Mouse (Mus musculus) lung, embryonic 14.5 days (tissue): Measurements from ENCODE around the gene Dhdds. TPM values are rescaled to one million over a fixed set of nuclear protein-coding genes. Genes with fewer than 3 reads are reported as not detected.

ENCODE experiments used
- ATAC-seq: fragments of 200-750 bp; cut with Nextera tagmentation; 2 replicates; pipeline ENCODE4 v1.8.0; 2017; ENCODE audit warnings: mild to moderate bottlenecking, moderate TSS enrichment, moderate library complexity; ENCODE audit not compliant: insufficient read depth
- DNase-seq: peaks from one replicate; pipeline ENCODE4 v3.0.0-alpha.2; 2015
- H3K27ac ChIP-seq: fragments of 300-500 bp; sonication (generic); 2 replicates; pipeline ENCODE4 v1.5.1; 2014; ENCODE audit warnings: low read depth, mild to moderate bottlenecking, moderate library complexity
- H3K27me3 ChIP-seq: fragments of 300-500 bp; sonication (generic); 2 replicates; pipeline ENCODE4 v1.6.1; 2014; ENCODE audit warnings: low read length, control low read depth; ENCODE audit not compliant: insufficient read depth
- H3K36me3 ChIP-seq: fragments of 300-500 bp; sonication (generic); 2 replicates; pipeline ENCODE4 v1.6.1; 2014; ENCODE audit warnings: control low read depth; ENCODE audit not compliant: insufficient read depth
- H3K4me1 ChIP-seq: fragments of 300-500 bp; sonication (generic); 2 replicates; pipeline ENCODE4 v1.6.1; 2014; ENCODE audit warnings: antibody characterized with exemption, control low read depth; ENCODE audit not compliant: insufficient read depth
- H3K4me2 ChIP-seq: fragments of 300-500 bp; sonication (generic); 2 replicates; pipeline ENCODE4 v1.6.1; 2014; ENCODE audit warnings: mild to moderate bottlenecking
- H3K4me3 ChIP-seq: fragments of 300-500 bp; sonication (generic); 2 replicates; pipeline ENCODE4 v1.5.1; 2014; ENCODE audit warnings: low read depth, low read length
- H3K9ac ChIP-seq: fragments of 300-500 bp; sonication (generic); 2 replicates; pipeline ENCODE4 v1.6.1; 2014
- H3K9me3 ChIP-seq: fragments of 300-500 bp; sonication (generic); 2 replicates; pipeline ENCODE4 v1.6.1; 2016; ENCODE audit warnings: low read depth, low read length, control low read depth
- CTCF ChIP-seq: IDR thresholded peaks from 2 replicates; pipeline ENCODE4 v1.5.1; 2016; ENCODE audit warnings: antibody characterized with exemption, low read depth
- WGBS: fragments of 180-500 bp; shearing (Covaris S2); extraction: QIAGEN DNeasy Blood & Tissue Kit; methylation state at CpG from one replicate; pipeline ENCODE4 v1.1.7; 2014; 5-methylcytosine and 5-hydroxymethylcytosine counted together
- polyA plus RNA-seq: library from polyadenylated mRNA; unstranded; fragments of >200 nt; fragmentation: Nextera tagmentation; extraction: Ambion mirVana; gene quantifications from 2 replicates; pipeline ENCODE4 v1.2.1, GENCODE M21; 2014

Gene Dhdds
- polyA plus RNA-seq, 1 experiment from 2014 or later = 43.7 TPM

GRCm38 (mm10) chr4:133971741-133972140 lies 29.0 kb downstream of the Dhdds start:
- 73% methylated on average over 8 of the region's 8 CpGs for WGBS
- TF ChIP-seq CTCF = no peak
- no peak for ATAC-seq

GRCm38 (mm10) chr4:133970876-133971275 lies 29.8 kb downstream of the Dhdds start:
- DNase-seq (no peak), ATAC-seq (no peak)
- H3K27me3 ChIP-seq = no peaks in the 10 kb centered on the region
- H3K4me3 ChIP-seq = no peak overlapping the region
- H3K9ac ChIP-seq = no peak overlapping the region
- H3K27ac ChIP-seq = no peak overlapping the region
- H3K9me3 ChIP-seq = no peaks in the 10 kb centered on the region
- peaks cover 28% of the 10 kb centered on the region for H3K36me3 ChIP-seq
- no peak overlapping the region for H3K4me2 ChIP-seq
- 83% methylated on average over 13 of the region's 13 CpGs for WGBS
- peaks cover 6% of the 10 kb centered on the region; the same call in 1 of the 2 replicates for H3K4me1 ChIP-seq
- no peak for TF ChIP-seq CTCF

More at GRCm38 (mm10) chr4:133971741-133972140, 29.0 kb downstream of the Dhdds start:
- no peak overlapping the region for H3K27ac ChIP-seq
- no peaks in the 10 kb centered on the region for H3K9me3 ChIP-seq
- peaks cover 27% of the 10 kb centered on the region for H3K36me3 ChIP-seq
- no peak overlapping the region for H3K4me3 ChIP-seq
- no peaks in the 10 kb centered on the region for H3K27me3 ChIP-seq
- no peak for DNase-seq
- H3K9ac ChIP-seq = no peak overlapping the region
- peaks cover 6% of the 10 kb centered on the region; the same call in 1 of the 2 replicates for H3K4me1 ChIP-seq
- H3K4me2 ChIP-seq = no peak overlapping the region

GRCm38 (mm10) chr4:133970196-133970595 lies 30.5 kb downstream of the Dhdds start:
- TF ChIP-seq CTCF = no peak
- WGBS = 49% methylated on average over 4 of the region's 4 CpGs
- no peaks in the 10 kb centered on the region for H3K9me3 ChIP-seq
- no peak overlapping the region for H3K9ac ChIP-seq
- H3K4me1 ChIP-seq = peaks cover 6% of the 10 kb centered on the region; the same call in 1 of the 2 replicates
- no peak overlapping the region for H3K27ac ChIP-seq
- DNase-seq (no peak), ATAC-seq (no peak)
- peaks cover 34% of the 10 kb centered on the region for H3K36me3 ChIP-seq
- H3K4me3 ChIP-seq = no peak overlapping the region
- H3K4me2 ChIP-seq = no peak overlapping the region
- H3K27me3 ChIP-seq = no peaks in the 10 kb centered on the region

GRCm38 (mm10) chr4:133969114-133969770 lies 31.5 kb downstream of the Dhdds start:
- Histone ChIP-seq H3K36me3 (peaks cover 38% of the 10 kb centered on the region), H3K4me1 (peaks cover 6% of the 10 kb centered on the region; the same call in 1 of the 2 replicates), H3K27ac (peak overlapping the region; percentile 99; the same call in 1 of the 2 replicates), H3K9me3 (no peaks in the 10 kb centered on the region), H3K4me2 (peak overlapping the region; percentile 98), H3K4me3 (no peak overlapping the region), H3K27me3 (no peaks in the 10 kb centered on the region), H3K9ac (peak overlapping the region; percentile 97; the same call in 1 of the 2 replicates)
- TF ChIP-seq CTCF = no peak
- DNase-seq (no peak), ATAC-seq (no peak)
- 51% methylated on average over 8 of the region's 8 CpGs for WGBS

GRCm38 (mm10) chr4:133968150-133968921 lies 32.4 kb downstream of the Dhdds start, which contains the start of gene Hmgn2:
TSS of gene Hmgn2 (minus strand) at chr4:133968650.
- TF ChIP-seq CTCF = no peak
- H3K9me3 ChIP-seq = no peaks in the 10 kb centered on the region
- peaks cover 47% of the 10 kb centered on the region for H3K36me3 ChIP-seq
- under 1% methylated on average over 42 of the region's 42 CpGs for WGBS
- H3K4me1 ChIP-seq = peaks cover 6% of the 10 kb centered on the region; the same call in 1 of the 2 replicates
- peak; percentile 78 for DNase-seq
- H3K27me3 ChIP-seq = no peaks in the 10 kb centered on the region
- H3K4me2 ChIP-seq = peak within 1 kb of the TSS; percentile 98
- H3K4me3 ChIP-seq = peak within 1 kb of the TSS; percentile 69
- peak within 1 kb of the TSS; percentile 97 for H3K9ac ChIP-seq
- peak within 1 kb of the TSS; percentile 99 for H3K27ac ChIP-seq
- ATAC-seq = peak; percentile 74

GRCm38 (mm10) chr4:133967866-133968149 lies 32.9 kb downstream of the Dhdds start:
- H3K27me3 ChIP-seq = no peaks in the 10 kb centered on the region
- H3K27ac ChIP-seq = peak overlapping the region; percentile 99
- peak overlapping the region; percentile 69 for H3K4me3 ChIP-seq
- peak overlapping the region; percentile 98 for H3K4me2 ChIP-seq
- ATAC-seq = peak; percentile 88
- no peaks in the 10 kb centered on the region for H3K9me3 ChIP-seq
- H3K9ac ChIP-seq = peak overlapping the region; percentile 97
- no peak for TF ChIP-seq CTCF
- H3K4me1 ChIP-seq = peaks cover 6% of the 10 kb centered on the region; the same call in 1 of the 2 replicates
- peaks cover 50% of the 10 kb centered on the region for H3K36me3 ChIP-seq
- WGBS = under 1% methylated on average over 29 of the region's 29 CpGs
- peak; percentile 99 for DNase-seq

- no peaks in the 10 kb centered on the region for H3K9me3 ChIP-seq
- DNase-seq = peak; percentile 99
- H3K4me3 ChIP-seq = peak overlapping the region; percentile 69
- WGBS = under 1% methylated on average over 100 of the region's 101 CpGs
- H3K9ac ChIP-seq = peak overlapping the region; percentile 97
- peak; percentile 73 for ATAC-seq
- H3K4me1 ChIP-seq = peaks cover 6% of the 10 kb centered on the region; the same call in 1 of the 2 replicates
- H3K4me2 ChIP-seq = peak overlapping the region; percentile 98
- H3K36me3 ChIP-seq = peaks cover 53% of the 10 kb centered on the region
- peak overlapping the region; percentile 99 for H3K27ac ChIP-seq
- H3K27me3 ChIP-seq = no peaks in the 10 kb centered on the region
- TF ChIP-seq CTCF = no peak
Observed at GRCm38 (mm10) chr4:133967138-133967865, 33.4 kb downstream of the Dhdds start.
